Mouse (Mus musculus) MEL (cell line): Measurements from ENCODE around the gene Aes. TPM values are rescaled to one million over a fixed set of nuclear protein-coding genes. Genes with fewer than 3 reads are reported as not detected.

Experiments used
- DNase-seq: peaks from one replicate; pipeline ENCODE4 v3.0.0; 2011; ENCODE audit warnings: low read depth, low spot score
- H3K27ac ChIP-seq: 2 replicates; pipeline ENCODE4 v1.5.1; 2012; ENCODE audit warnings: low read depth, mild to moderate bottlenecking, control low read depth, low read length, moderate library complexity; ENCODE audit not compliant: control insufficient read depth
- H3K27me3 ChIP-seq, 2 experiments: fragments of 150-350 bp in 1 of 2; sonication (generic) in 1 of 2; 2 replicates each; pipeline ENCODE4 v1.6.1; 2012; ENCODE audit warnings: low read length in 2 of 2, mild to moderate bottlenecking in 2 of 2, improper control_type of control experiment in 1 of 2, moderate library complexity in 1 of 2; ENCODE audit not compliant: insufficient read depth in 2 of 2, control insufficient read depth in 1 of 2
- H3K36me3 ChIP-seq, 2 experiments: 2 replicates each; pipeline ENCODE4 v1.6.1; 2012 to 2014; ENCODE audit warnings: low read length in 2 of 2, improper control_type of control experiment in 1 of 2, inconsistent platforms in 1 of 2, mild to moderate bottlenecking in 1 of 2; ENCODE audit not compliant: insufficient read depth in 2 of 2, control insufficient read depth in 1 of 2
- H3K4me1 ChIP-seq, 2 experiments: fragments of 150-350 bp in 1 of 2; sonication (generic) in 1 of 2; 2 replicates each; pipeline ENCODE4 v1.6.1; 2012; ENCODE audit warnings: low read length in 2 of 2, improper control_type of control experiment in 1 of 2, mild to moderate bottlenecking in 1 of 2; ENCODE audit not compliant: insufficient read depth in 2 of 2, control insufficient read depth in 1 of 2
- H3K4me3 ChIP-seq, 2 experiments: fragments of 150-350 bp in 1 of 2; sonication (generic) in 1 of 2; 2 replicates each; pipeline ENCODE4 v1.5.1; 2012; ENCODE audit warnings: low read depth in 2 of 2, low read length in 2 of 2, mild to moderate bottlenecking in 2 of 2, moderate library complexity in 2 of 2, control low read depth in 1 of 2, improper control_type of control experiment in 1 of 2; ENCODE audit not compliant: control insufficient read depth in 1 of 2, insufficient read depth in 1 of 2
- H3K79me2 ChIP-seq: 2 replicates; pipeline ENCODE4 v1.6.1; 2012; ENCODE audit warnings: mild to moderate bottlenecking, low read length, moderate library complexity; ENCODE audit not compliant: control insufficient read depth, poor library complexity, insufficient read depth
- H3K9ac ChIP-seq: 2 replicates; pipeline ENCODE4 v1.6.1; 2012; ENCODE audit warnings: low read depth, mild to moderate bottlenecking, control low read depth, low read length, moderate library complexity; ENCODE audit not compliant: control insufficient read depth, poor library complexity, severe bottlenecking
- H3K9me3 ChIP-seq: fragments of 150-350 bp; sonication (generic); replicated peaks from 2 replicates; pipeline ENCODE4 v1.6.1; 2012; ENCODE audit warnings: mild to moderate bottlenecking, low read length, improper control_type of control experiment, moderate library complexity; ENCODE audit not compliant: insufficient read depth
- CHD2 ChIP-seq: IDR thresholded peaks from 2 replicates; pipeline ENCODE4 v1.6.1; 2011; ENCODE audit warnings: low read length, improper control_type of control experiment
- CTCF ChIP-seq, 3 experiments: IDR thresholded peaks in 2 of 3; conservative IDR thresholded peaks in 1 of 3; 2 replicates each; pipeline ENCODE4 v1.5.1; 2011 to 2012; ENCODE audit warnings: low read length in 3 of 3, low read depth in 2 of 3, mild to moderate bottlenecking in 2 of 3, improper control_type of control experiment in 1 of 3, inconsistent platforms in 1 of 3, mixed read lengths in 1 of 3, moderate library complexity in 1 of 3; ENCODE audit not compliant: control insufficient read depth in 1 of 3, insufficient read depth in 1 of 3, poor library complexity in 1 of 3, severe bottlenecking in 1 of 3
- ETS1 ChIP-seq: IDR thresholded peaks from 2 replicates; pipeline ENCODE4 v1.6.1; 2012; ENCODE audit warnings: low read depth, mild to moderate bottlenecking, inconsistent platforms, low read length, improper control_type of control experiment, moderate library complexity
- GATA1 ChIP-seq: IDR thresholded peaks from 2 replicates; pipeline ENCODE4 v1.6.1; 2011; ENCODE audit warnings: low read depth, low read length, improper control_type of control experiment
- HCFC1 ChIP-seq: IDR thresholded peaks from 2 replicates; pipeline ENCODE4 v1.6.1; 2012; ENCODE audit warnings: low read depth, mild to moderate bottlenecking, inconsistent platforms, low read length, improper control_type of control experiment, moderate library complexity
- JUND ChIP-seq: IDR thresholded peaks from 2 replicates; pipeline ENCODE4 v1.6.1; 2011; ENCODE audit warnings: low read depth, mild to moderate bottlenecking, improper control_type of control experiment, low read length
- MAFK ChIP-seq: IDR thresholded peaks from 2 replicates; pipeline ENCODE4 v1.6.1; 2011; ENCODE audit warnings: low read depth, mild to moderate bottlenecking, low read length, improper control_type of control experiment, borderline replicate concordance
- MAZ ChIP-seq: IDR thresholded peaks from 2 replicates; pipeline ENCODE4 v1.6.1; 2012; ENCODE audit warnings: low read depth, mild to moderate bottlenecking, inconsistent platforms, low read length, improper control_type of control experiment
- MXI1 ChIP-seq: IDR thresholded peaks from 2 replicates; pipeline ENCODE4 v1.6.1; 2011; ENCODE audit warnings: mild to moderate bottlenecking, low read depth, low read length, improper control_type of control experiment
- MYB ChIP-seq: IDR thresholded peaks from 2 replicates; pipeline ENCODE4 v1.6.1; 2011; ENCODE audit warnings: mild to moderate bottlenecking, low read depth, low read length, improper control_type of control experiment
- NELFE ChIP-seq: IDR thresholded peaks from 2 replicates; pipeline ENCODE4 v1.6.1; 2011; ENCODE audit warnings: low read depth, low read length, improper control_type of control experiment
- NRF1 ChIP-seq: IDR thresholded peaks from 2 replicates; pipeline ENCODE4 v1.6.1; 2014; ENCODE audit warnings: low read depth, mild to moderate bottlenecking, inconsistent platforms, low read length, improper control_type of control experiment, moderate library complexity; ENCODE audit not compliant: poor library complexity, insufficient read depth, severe bottlenecking
- RAD21 ChIP-seq: IDR thresholded peaks from 2 replicates; pipeline ENCODE4 v1.6.1; 2011; ENCODE audit warnings: mild to moderate bottlenecking, low read depth, low read length, improper control_type of control experiment
- SMC3 ChIP-seq: IDR thresholded peaks from 2 replicates; pipeline ENCODE4 v1.6.1; 2011; ENCODE audit warnings: low read depth, low read length, improper control_type of control experiment
- TCF12 ChIP-seq: IDR thresholded peaks from 2 replicates; pipeline ENCODE4 v1.6.1; 2014; ENCODE audit warnings: low read depth, mild to moderate bottlenecking, inconsistent platforms, low read length, improper control_type of control experiment, moderate library complexity
- USF2 ChIP-seq, 2 experiments: IDR thresholded peaks; 2 replicates each; pipeline ENCODE4 v1.6.1; 2011 to 2012; ENCODE audit warnings: improper control_type of control experiment in 2 of 2, low read length in 2 of 2, borderline replicate concordance in 1 of 2, inconsistent platforms in 1 of 2, low read depth in 1 of 2, mild to moderate bottlenecking in 1 of 2; ENCODE audit not compliant: insufficient read depth in 1 of 2
- ZC3H11A ChIP-seq: IDR thresholded peaks from 2 replicates; pipeline ENCODE4 v1.6.1; 2012; ENCODE audit warnings: low read depth, mild to moderate bottlenecking, inconsistent platforms, low read length, improper control_type of control experiment
- ZKSCAN1 ChIP-seq: IDR thresholded peaks from 2 replicates; pipeline ENCODE4 v1.6.1; 2012; ENCODE audit warnings: low read depth, mild to moderate bottlenecking, inconsistent platforms, low read length, improper control_type of control experiment, moderate library complexity
- ZMIZ1 ChIP-seq: IDR thresholded peaks from 2 replicates; pipeline ENCODE4 v1.6.1; 2012; ENCODE audit warnings: low read depth, mild to moderate bottlenecking, inconsistent platforms, low read length, improper control_type of control experiment, moderate library complexity
- polyA plus RNA-seq, 2 experiments: library from polyadenylated mRNA; stranded (reverse) in 1 of 2; unstranded in 1 of 2; fragments of >175 nt in 1 of 2; fragments of >200 nt in 1 of 2; gene quantifications; 2 replicates each; pipeline versions ENCODE4 v1.2.1 to v1.2.4; 2012; ENCODE audit warnings: low replicate concordance in 2 of 2, low read depth in 1 of 2; ENCODE audit not compliant: insufficient read length in 2 of 2, insufficient read depth in 1 of 2, missing spikeins in 1 of 2
- total RNA-seq: library from RNA; depleted of rRNA; stranded (reverse); fragments of 300-350 nt; gene quantifications from 2 replicates; pipeline ENCODE4 v1.2.3, GENCODE M21; 2012

Aes gene
- total and polyA plus RNA-seq, 3 experiments = 197 to 355 TPM; not detected in 1

DNA sequence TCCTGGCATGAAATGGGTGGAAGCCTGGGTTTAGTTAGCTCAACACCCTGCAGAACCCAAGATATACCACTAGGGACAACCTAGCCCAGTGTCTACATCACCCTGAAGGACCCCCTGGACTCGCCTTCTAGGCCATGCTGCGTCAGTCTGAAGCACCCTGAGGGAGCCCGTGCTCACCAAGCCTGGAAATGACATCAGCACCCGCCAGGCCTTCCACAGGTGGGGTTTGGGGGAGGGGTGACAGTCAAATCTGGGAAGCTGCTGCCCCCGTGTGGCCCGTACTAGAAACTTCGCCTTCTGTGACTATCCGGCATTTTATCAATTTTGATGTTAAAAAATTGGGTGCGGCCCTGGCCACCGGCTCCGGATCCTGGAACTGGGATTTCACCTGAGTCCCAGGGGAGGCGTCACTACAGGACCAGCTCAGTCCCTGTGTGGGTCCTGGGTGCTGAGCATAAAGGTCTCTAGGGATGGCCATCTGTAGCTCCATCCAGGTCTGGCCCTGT, 7.6 kb upstream of the Aes start (continued):
- peak; percentile 39; the same call in 1 of the 2 replicates for TF ChIP-seq TCF12
- no peak; the same call in 1 of the 2 replicates for TF ChIP-seq JUND
- TF ChIP-seq MXI1 = peak; percentile 75
- no peak for TF ChIP-seq USF2 (IDR thresholded peaks at IDR 0.05; ENCODE audit: borderline replicate concordance in 1 of 2, insufficient read depth in 1 of 2, low read depth in 1 of 2, low read length in 2 of 2)
- no peak for TF ChIP-seq GATA1
- TF ChIP-seq ZMIZ1 = no peak
- peak; percentile 81 for TF ChIP-seq CHD2
- TF ChIP-seq ZC3H11A = peak; percentile 59
- peak; percentile 84 for TF ChIP-seq ETS1
- TF ChIP-seq MAFK = 0 out of 2 replicates have a peak, but pooled peaks have one; percentile 31
- TF ChIP-seq ZKSCAN1 = peak; percentile 74; the same call in 1 of the 2 replicates
- peak; percentile 77 for TF ChIP-seq HCFC1
- peak; percentile 51 for TF ChIP-seq NELFE
- TF ChIP-seq MYB = no peak
- TF ChIP-seq NRF1 = no peak

DNA sequence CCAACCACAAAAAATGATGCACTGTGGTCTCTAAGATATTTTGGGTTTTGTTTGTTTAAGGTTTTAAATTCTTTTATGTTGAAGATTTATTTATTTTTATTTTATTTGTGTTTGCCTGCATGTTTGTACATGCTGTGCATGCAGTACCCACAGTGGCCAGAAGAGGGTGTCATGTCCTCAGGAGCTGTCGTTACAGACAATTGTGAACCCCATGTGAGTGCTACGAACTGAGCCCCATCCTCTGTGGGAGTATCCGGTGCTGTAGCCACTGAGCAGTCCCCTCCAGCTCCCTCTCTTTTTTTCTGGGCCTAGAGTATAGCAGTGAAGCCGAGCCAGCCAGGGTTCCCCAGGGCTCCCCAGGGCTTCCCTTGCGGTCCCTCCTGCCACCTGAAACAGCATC, 6.1 kb upstream of the Aes start:
- DNase-seq = peak; percentile 78
- Histone ChIP-seq H3K27me3 (no peaks in the 10 kb centered on the region), H3K79me2 (no peaks in the 10 kb centered on the region), H3K27ac (no peak overlapping the region), H3K9ac (no peak overlapping the region), H3K36me3 (peaks cover 0 to 6% of the 10 kb centered on the region in 2 experiments; a peak in 1 of 4 replicates), H3K4me3 (no peak overlapping the region), H3K4me1 (peaks cover 4 to 17% of the 10 kb centered on the region in 2 experiments), H3K9me3 (no peaks in the 10 kb centered on the region)
- TF ChIP-seq ZMIZ1 = no peak
- no peak for TF ChIP-seq MAZ
- peak; percentile 56 for TF ChIP-seq RAD21
- TF ChIP-seq SMC3 = peak; percentile 55
- peak; percentile 66 to 79 (median 68) for TF ChIP-seq CTCF (IDR thresholded peaks at IDR 0.05 in 2 of 3, conservative IDR thresholded peaks at IDR 0.05 in 1 of 3; ENCODE audit: control insufficient read depth in 1 of 3, insufficient read depth in 1 of 3, low read depth in 2 of 3, low read length in 3 of 3, poor library complexity in 1 of 3, severe bottlenecking in 1 of 3)
